Mouse (Mus musculus) kidney, adult 2 months (tissue): ENCODE data around the gene Syna. TPM values are rescaled to one million over a fixed set of nuclear protein-coding genes. Genes with fewer than 3 reads are reported as not detected.

ENCODE experiments used
- DNase-seq: peaks from one replicate; pipeline ENCODE4 v3.0.0; 2021
- H3K27ac ChIP-seq: fragments of 200-500 bp; 2 replicates; pipeline ENCODE4 v1.5.1; 2012; ENCODE audit warnings: low read depth, low read length, control low read depth, inconsistent platforms; ENCODE audit not compliant: insufficient read depth
- H3K27me3 ChIP-seq: fragments of 200-500 bp; replicated peaks from 2 replicates; pipeline ENCODE4 v1.6.1; 2012; ENCODE audit warnings: mild to moderate bottlenecking, moderate library complexity, low read length, inconsistent platforms; ENCODE audit not compliant: control insufficient read depth, insufficient read depth
- H3K36me3 ChIP-seq: fragments of 200-500 bp; 2 replicates; pipeline ENCODE4 v1.6.1; 2012; ENCODE audit warnings: mild to moderate bottlenecking, moderate library complexity, low read length, inconsistent platforms; ENCODE audit not compliant: control insufficient read depth, insufficient read depth
- H3K4me1 ChIP-seq: fragments of 200-500 bp; 2 replicates; pipeline ENCODE4 v1.6.1; 2011; ENCODE audit warnings: low read length; ENCODE audit not compliant: control insufficient read depth, insufficient read depth
- H3K4me3 ChIP-seq: fragments of 200-500 bp; 2 replicates; pipeline ENCODE4 v1.5.1; 2011; ENCODE audit warnings: mild to moderate bottlenecking, low read depth, low read length, control low read depth; ENCODE audit not compliant: insufficient read depth
- CTCF ChIP-seq: fragments of 200-500 bp; conservative IDR thresholded peaks from 2 replicates; pipeline ENCODE4 v1.5.1; 2011; ENCODE audit warnings: low read depth, mild to moderate bottlenecking, control low read depth, low read length, moderate library complexity, mixed read lengths; ENCODE audit not compliant: insufficient read depth, insufficient read length
- POLR2A ChIP-seq: fragments of 200-500 bp; IDR thresholded peaks from one replicate; pipeline ENCODE4 v1.6.1; 2011; ENCODE audit warnings: low read depth, low read length, control low read depth
- WGBS: fragments of 180-500 bp; shearing (Covaris S2); methylation state at CpG from one replicate; pipeline ENCODE4 v1.1.7; 2018; 5-methylcytosine and 5-hydroxymethylcytosine counted together
- polyA plus RNA-seq: library from polyadenylated mRNA; depleted of rRNA; stranded (reverse); fragments of >200 nt; gene quantifications from 2 replicates; pipeline ENCODE4 v1.2.3, GENCODE M21; 2012

Syna gene
- polyA plus RNA-seq, 1 experiment: 0.48 TPM

- WGBS: 92% methylated on average over 3 of the region's 3 CpGs
- H3K4me1 ChIP-seq: peaks cover 5% of the 10 kb centered on the region; the same call in 1 of the 2 replicates
- no peak overlapping the region for H3K27ac ChIP-seq
Observed at GRCm38 (mm10) chr5:134568030-134568429, 8.1 kb upstream of the Syna start.

GRCm38 (mm10) chr5:134567445-134567844 is 7.5 kb upstream of the Syna start:
- H3K36me3 ChIP-seq: no peaks in the 10 kb centered on the region
- no peaks in the 10 kb centered on the region for H3K4me1 ChIP-seq
- TF ChIP-seq CTCF: no peak
- TF ChIP-seq POLR2A: no peak
- DNase-seq: no peak
- no peak overlapping the region for H3K4me3 ChIP-seq
- WGBS: 85% methylated on average over 4 of the region's 4 CpGs
- H3K27me3 ChIP-seq: no peaks in the 10 kb centered on the region
- H3K27ac ChIP-seq: no peak overlapping the region

More at GRCm38 (mm10) chr5:134568030-134568429, 8.1 kb upstream of the Syna start:
- Histone ChIP-seq H3K36me3 (no peaks in the 10 kb centered on the region), H3K27me3 (no peaks in the 10 kb centered on the region), H3K4me3 (no peak overlapping the region)
- no peak for DNase-seq
- TF ChIP-seq CTCF (no peak), POLR2A (no peak)

- 88% methylated on average over 6 of the region's 6 CpGs for WGBS
- H3K27ac ChIP-seq: no peak overlapping the region
- H3K4me3 ChIP-seq: no peak overlapping the region
- no peak for DNase-seq
- H3K27me3 ChIP-seq: no peaks in the 10 kb centered on the region
- no peak for TF ChIP-seq POLR2A
- TF ChIP-seq CTCF: no peak
- no peaks in the 10 kb centered on the region for H3K36me3 ChIP-seq
- H3K4me1 ChIP-seq: no peaks in the 10 kb centered on the region
Observed at GRCm38 (mm10) chr5:134565696-134566095, 5.7 kb upstream of the Syna start.

GRCm38 (mm10) chr5:134564272-134564671 is 4.3 kb upstream of the Syna start:
- Histone ChIP-seq H3K27me3 (no peaks in the 10 kb centered on the region), H3K4me1 (no peaks in the 10 kb centered on the region), H3K36me3 (no peaks in the 10 kb centered on the region), H3K4me3 (no peak overlapping the region), H3K27ac (no peak overlapping the region)
- TF ChIP-seq POLR2A (no peak), CTCF (no peak)
- 99% methylated on average over 2 of the region's 2 CpGs for WGBS
- DNase-seq: no peak

GRCm38 (mm10) chr5:134560450-134561171 is 640 bp upstream of the Syna start:
- no peaks in the 10 kb centered on the region for H3K27me3 ChIP-seq
- no peaks in the 10 kb centered on the region for H3K36me3 ChIP-seq
- H3K4me1 ChIP-seq: no peaks in the 10 kb centered on the region
- TF ChIP-seq POLR2A: no peak
- TF ChIP-seq CTCF: no peak
- 86% methylated on average over 16 of the region's 16 CpGs for WGBS
- DNase-seq: no peak
- H3K27ac ChIP-seq: no peak overlapping the region
- no peak overlapping the region for H3K4me3 ChIP-seq

- TF ChIP-seq POLR2A (no peak), CTCF (no peak)
- Histone ChIP-seq H3K27ac (peak overlapping the region; percentile 83), H3K4me1 (peaks cover 16% of the 10 kb centered on the region), H3K36me3 (no peaks in the 10 kb centered on the region), H3K4me3 (no peak overlapping the region), H3K27me3 (no peaks in the 10 kb centered on the region)
- DNase-seq: peak; percentile 93
- WGBS: 14% methylated on average over 20 of the region's 20 CpGs
Observed at GRCm38 (mm10) chr5:134555463-134556164, 4.4 kb downstream of the Syna start.

- H3K4me3 ChIP-seq: no peak overlapping the region
- WGBS: 55% methylated on average over 5 of the region's 5 CpGs
- DNase-seq: peak; percentile 65
- no peaks in the 10 kb centered on the region for H3K27me3 ChIP-seq
- TF ChIP-seq POLR2A (no peak), CTCF (no peak)
- H3K36me3 ChIP-seq: no peaks in the 10 kb centered on the region
- H3K4me1 ChIP-seq: peaks cover 26% of the 10 kb centered on the region
- no peak overlapping the region for H3K27ac ChIP-seq
Observed at GRCm38 (mm10) chr5:134553951-134554546, 5.9 kb downstream of the Syna start.
